Mouse (Mus musculus) limb, embryonic 14.5 days (tissue): ENCODE data around the gene Wdr72. TPM values are rescaled to one million over a fixed set of nuclear protein-coding genes. Genes with fewer than 3 reads are reported as not detected.

Source experiments
- ATAC-seq: fragments of 200-750 bp; cut with Nextera tagmentation; 2 replicates; pipeline ENCODE4 v1.8.0; 2017; ENCODE audit warnings: low read depth, moderate number of reproducible peaks, moderate TSS enrichment; ENCODE audit not compliant: low FRiP score
- DNase-seq: peaks from one replicate; pipeline ENCODE4 v3.0.0-alpha.2; 2015; ENCODE audit warnings: low spot score
- H3K27ac ChIP-seq: fragments of 300-500 bp; sonication (generic); replicated peaks from 2 replicates; pipeline ENCODE4 v1.5.1; 2014; ENCODE audit warnings: low read depth, mild to moderate bottlenecking, low read length, moderate library complexity, mixed read lengths
- H3K27me3 ChIP-seq: fragments of 300-500 bp; sonication (generic); 2 replicates; pipeline ENCODE4 v1.6.1; 2014; ENCODE audit warnings: low read length, mixed read lengths; ENCODE audit not compliant: control insufficient read depth, insufficient read depth
- H3K36me3 ChIP-seq: fragments of 300-500 bp; sonication (generic); 2 replicates; pipeline ENCODE4 v1.6.1; 2014; ENCODE audit warnings: mild to moderate bottlenecking, low read length, moderate library complexity, mixed read lengths; ENCODE audit not compliant: control insufficient read depth, insufficient read depth
- H3K4me1 ChIP-seq: fragments of 300-500 bp; sonication (generic); 2 replicates; pipeline ENCODE4 v1.6.1; 2014; ENCODE audit warnings: antibody characterized with exemption, low read length, mixed read lengths; ENCODE audit not compliant: control insufficient read depth, insufficient read depth
- H3K4me2 ChIP-seq: fragments of 300-500 bp; sonication (generic); replicated peaks from 2 replicates; pipeline ENCODE4 v1.6.1; 2014; ENCODE audit warnings: low read depth, mild to moderate bottlenecking, low read length, moderate library complexity; ENCODE audit not compliant: severe bottlenecking
- H3K4me3 ChIP-seq: fragments of 300-500 bp; sonication (generic); replicated peaks from 2 replicates; pipeline ENCODE4 v1.5.1; 2014; ENCODE audit warnings: low read length
- H3K9ac ChIP-seq: fragments of 300-500 bp; sonication (generic); 2 replicates; pipeline ENCODE4 v1.6.1; 2014; ENCODE audit warnings: mild to moderate bottlenecking, low read depth, low read length, moderate library complexity; ENCODE audit not compliant: severe bottlenecking
- H3K9me3 ChIP-seq: fragments of 300-500 bp; sonication (generic); 2 replicates; pipeline ENCODE4 v1.6.1; 2016; ENCODE audit warnings: low read length; ENCODE audit not compliant: control insufficient read depth
- POLR2A ChIP-seq: fragments of 200-500 bp; IDR thresholded peaks from 2 replicates; pipeline ENCODE4 v1.8.0; 2012; ENCODE audit warnings: inconsistent platforms, mild to moderate bottlenecking, moderate library complexity, borderline replicate concordance; ENCODE audit not compliant: insufficient read depth, insufficient read length; ENCODE audit errors: extremely low read depth
- WGBS: fragments of 180-500 bp; shearing (Covaris S2); extraction: QIAGEN DNeasy Blood & Tissue Kit; methylation state at CpG from one replicate; pipeline ENCODE4 v1.1.7; 2014; 5-methylcytosine and 5-hydroxymethylcytosine counted together
- polyA plus RNA-seq, 2 experiments: library from polyadenylated mRNA; depleted of rRNA in 1 of 2; stranded (reverse) in 1 of 2; unstranded in 1 of 2; fragments of >200 nt; fragmentation: Nextera tagmentation in 1 of 2; extraction: Ambion mirVana in 1 of 2; gene quantifications; 2 replicates each; pipeline versions ENCODE4 v1.2.1 to v1.2.3; 2012 to 2014

Gene Wdr72
- polyA plus RNA-seq, 2 experiments: 0.14 to 0.25 TPM

DNA sequence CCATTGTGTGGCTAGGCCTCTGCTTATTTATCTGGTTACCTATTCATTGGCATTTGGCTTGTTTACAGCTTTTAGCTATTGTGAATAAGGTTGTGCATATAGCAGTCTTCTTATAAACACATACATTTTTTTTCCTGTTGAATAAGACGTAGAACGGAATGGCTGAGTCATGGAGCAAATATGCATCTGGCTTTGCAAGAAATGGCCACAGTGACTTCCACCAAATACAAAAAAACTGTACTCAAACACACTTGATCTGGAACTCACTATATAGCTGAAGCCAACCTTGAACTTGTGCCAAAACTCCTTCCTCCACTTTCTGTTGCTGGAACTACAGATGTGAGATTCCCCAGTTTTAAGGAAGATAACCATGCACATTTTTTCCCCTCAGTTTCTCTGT lies 23.9 kb downstream of the Wdr72 start:
- Histone ChIP-seq H3K4me1 (no peaks in the 10 kb centered on the region), H3K27me3 (no peaks in the 10 kb centered on the region), H3K36me3 (no peaks in the 10 kb centered on the region), H3K9ac (no peak overlapping the region), H3K9me3 (no peaks in the 10 kb centered on the region), H3K4me3 (no peak overlapping the region), H3K27ac (no peak overlapping the region), H3K4me2 (no peak overlapping the region)
- ATAC-seq (no peak), DNase-seq (no peak)
- 67% methylated on average over 2 of the region's 2 CpGs for WGBS
- TF ChIP-seq POLR2A: no peak

DNA sequence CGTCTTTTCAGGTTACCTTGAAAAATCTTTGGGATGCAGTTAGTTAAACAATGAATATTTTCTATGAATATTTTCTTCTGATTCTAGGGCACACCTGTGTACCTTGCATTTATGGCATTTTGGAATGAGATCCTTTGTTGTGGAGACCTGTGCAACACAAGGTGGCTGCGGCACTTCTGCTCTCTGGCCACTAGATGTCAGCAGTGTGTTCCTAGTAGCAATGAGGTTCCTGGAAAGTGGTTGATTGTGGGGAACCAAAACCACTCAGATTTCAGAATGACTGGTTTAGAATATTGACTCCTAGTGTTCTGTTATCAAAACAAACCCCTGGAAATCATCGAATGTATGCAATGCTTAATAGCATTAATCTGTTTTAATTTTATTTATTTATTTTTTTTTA lies 31.7 kb downstream of the Wdr72 start:
- peak; percentile 73 for DNase-seq
- TF ChIP-seq POLR2A: no peak
- no peak overlapping the region for H3K27ac ChIP-seq
- ATAC-seq: 0 out of 2 replicates have a peak, but pooled peaks have one; percentile 37
- no peak overlapping the region for H3K9ac ChIP-seq
- H3K36me3 ChIP-seq: no peaks in the 10 kb centered on the region
- 4% methylated on average over 3 of the region's 3 CpGs for WGBS
- H3K4me1 ChIP-seq: no peaks in the 10 kb centered on the region
- no peaks in the 10 kb centered on the region for H3K27me3 ChIP-seq
- H3K4me3 ChIP-seq: no peak overlapping the region
- H3K9me3 ChIP-seq: no peaks in the 10 kb centered on the region
- H3K4me2 ChIP-seq: no peak overlapping the region

DNA sequence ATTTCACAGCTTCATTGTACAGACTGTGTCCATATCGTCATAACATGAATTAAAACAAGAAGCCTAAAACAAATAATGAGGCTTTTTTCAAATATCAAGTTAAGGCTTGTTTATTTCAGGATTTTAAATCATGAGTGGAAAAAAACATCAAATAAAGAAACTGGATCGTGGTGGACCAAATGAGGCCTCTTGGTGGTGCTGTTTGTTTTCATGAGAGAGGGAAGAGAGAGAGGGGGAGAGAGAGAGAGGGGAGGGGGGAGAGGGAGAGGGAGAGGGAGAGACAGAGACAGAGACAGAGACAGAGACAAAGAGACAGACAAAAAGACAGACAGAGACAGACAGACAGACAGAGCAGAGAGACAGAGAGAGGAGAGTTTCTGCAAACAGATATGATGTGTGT lies 32.5 kb downstream of the Wdr72 start:
- no peak overlapping the region for H3K9ac ChIP-seq
- WGBS: 44% methylated on average over 2 of the region's 2 CpGs

DNA sequence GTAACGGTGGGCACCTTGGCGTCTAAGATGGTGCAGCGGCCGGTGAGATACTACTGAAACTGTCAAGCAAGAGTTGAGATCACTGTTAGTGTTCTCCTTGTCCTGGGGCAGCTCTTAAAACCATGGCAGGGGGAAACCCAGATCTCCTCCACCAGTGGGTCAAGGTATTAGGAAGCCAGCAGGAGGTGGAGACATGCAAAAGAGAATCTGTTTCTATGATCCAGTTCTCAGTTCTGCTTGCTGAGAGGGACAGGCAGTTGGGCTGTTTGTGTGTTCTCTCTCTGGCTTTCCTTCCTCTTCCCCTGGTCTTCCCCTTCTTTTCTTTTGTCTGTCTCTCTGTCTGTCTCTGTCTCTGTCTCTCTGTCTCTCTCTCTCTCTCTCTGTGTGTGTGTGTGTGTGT lies 35.0 kb downstream of the Wdr72 start:
- ATAC-seq (no peak), DNase-seq (no peak)
- no peaks in the 10 kb centered on the region for H3K27me3 ChIP-seq
- 90% methylated on average over 4 of the region's 4 CpGs for WGBS
- TF ChIP-seq POLR2A: no peak
- no peaks in the 10 kb centered on the region for H3K4me1 ChIP-seq
- H3K9ac ChIP-seq: no peak overlapping the region
- H3K4me3 ChIP-seq: no peak overlapping the region
- H3K4me2 ChIP-seq: no peak overlapping the region
- H3K9me3 ChIP-seq: no peaks in the 10 kb centered on the region
- no peaks in the 10 kb centered on the region for H3K36me3 ChIP-seq
- H3K27ac ChIP-seq: no peak overlapping the region

More for the DNA sequence above, 32.5 kb downstream of the Wdr72 start:
- Histone ChIP-seq H3K4me2 (no peak overlapping the region), H3K4me1 (no peaks in the 10 kb centered on the region), H3K27me3 (no peaks in the 10 kb centered on the region), H3K27ac (no peak overlapping the region), H3K9me3 (no peaks in the 10 kb centered on the region), H3K4me3 (no peak overlapping the region), H3K36me3 (no peaks in the 10 kb centered on the region)
- TF ChIP-seq POLR2A: no peak
- DNase-seq: no peak
- no peak for ATAC-seq

DNA sequence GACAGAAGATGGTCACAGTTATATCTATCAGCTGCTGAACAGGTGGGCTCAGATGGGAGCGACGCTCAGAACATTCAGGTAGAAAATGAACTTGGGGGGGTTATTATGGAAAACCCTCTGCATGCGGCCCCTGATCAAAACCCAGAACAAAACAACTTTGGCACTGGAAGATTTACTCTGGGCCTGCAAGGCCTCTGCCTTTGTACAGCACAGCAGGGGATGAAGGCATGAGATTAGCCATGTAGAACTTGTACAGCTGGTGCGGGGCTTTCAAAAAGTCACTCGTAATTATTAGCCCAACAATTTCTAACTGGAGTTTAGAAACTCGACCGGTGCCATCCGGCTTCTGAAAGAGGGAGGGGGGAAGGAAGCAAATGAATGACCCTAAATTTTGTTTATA lies 38.1 kb downstream of the Wdr72 start:
- no peak overlapping the region for H3K27ac ChIP-seq
- no peaks in the 10 kb centered on the region for H3K27me3 ChIP-seq
- ATAC-seq (no peak), DNase-seq (no peak)
- no peak overlapping the region for H3K4me3 ChIP-seq
- H3K4me1 ChIP-seq: no peaks in the 10 kb centered on the region
- no peaks in the 10 kb centered on the region for H3K9me3 ChIP-seq
- no peaks in the 10 kb centered on the region for H3K36me3 ChIP-seq
- TF ChIP-seq POLR2A: no peak
- no peak overlapping the region for H3K4me2 ChIP-seq
- no peak overlapping the region for H3K9ac ChIP-seq
- 59% methylated on average over 8 of the region's 8 CpGs for whole genome bisulfite sequencing

DNA sequence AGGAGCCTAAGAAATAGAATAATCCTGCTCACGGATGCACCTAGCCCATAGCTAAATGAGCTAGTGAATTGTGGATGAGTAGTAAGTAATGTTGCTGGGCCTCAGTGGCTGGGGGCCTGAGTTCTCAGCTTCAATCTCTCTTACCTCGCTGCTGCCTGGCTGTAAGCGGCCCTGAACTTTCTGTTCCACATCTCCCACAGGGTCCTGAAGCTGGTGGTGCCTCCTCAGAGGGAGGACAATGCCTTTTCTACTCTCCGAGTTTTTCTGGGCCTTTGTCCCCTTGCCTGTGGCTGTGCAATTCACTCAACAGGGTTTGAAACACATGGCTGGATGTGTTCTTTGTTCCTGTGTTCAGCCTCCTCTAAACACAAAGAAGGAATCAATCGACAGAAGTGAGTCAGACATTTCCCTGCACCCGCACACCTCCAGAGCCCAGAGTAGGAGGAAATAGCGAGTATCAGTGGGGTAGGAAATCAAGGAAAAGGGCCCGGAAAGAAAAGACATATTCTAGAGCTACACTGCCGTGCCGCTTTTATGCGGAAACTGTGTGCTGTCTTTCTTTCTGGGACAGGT lies 50.3 kb downstream of the Wdr72 start:
- no peak overlapping the region for H3K9ac ChIP-seq
- H3K4me1 ChIP-seq: no peaks in the 10 kb centered on the region
- no peaks in the 10 kb centered on the region for H3K27me3 ChIP-seq
- H3K9me3 ChIP-seq: no peaks in the 10 kb centered on the region
- no peak for TF ChIP-seq POLR2A
- DNase-seq: no peak
- ATAC-seq: no peak
- H3K36me3 ChIP-seq: no peaks in the 10 kb centered on the region
- WGBS: 81% methylated on average over 11 of the region's 11 CpGs
- no peak overlapping the region for H3K4me2 ChIP-seq
- H3K4me3 ChIP-seq: no peak overlapping the region
- H3K27ac ChIP-seq: no peak overlapping the region
